Mouse (Mus musculus): ENCODE data around the gene Ikzf1. TPM values are rescaled to one million over a fixed set of nuclear protein-coding genes. Genes with fewer than 3 reads are reported as not detected.

Ikzf1 gene
- polyA plus RNA-seq, 1 experiment from 2014 or later, result 2.0 TPM

DNA sequence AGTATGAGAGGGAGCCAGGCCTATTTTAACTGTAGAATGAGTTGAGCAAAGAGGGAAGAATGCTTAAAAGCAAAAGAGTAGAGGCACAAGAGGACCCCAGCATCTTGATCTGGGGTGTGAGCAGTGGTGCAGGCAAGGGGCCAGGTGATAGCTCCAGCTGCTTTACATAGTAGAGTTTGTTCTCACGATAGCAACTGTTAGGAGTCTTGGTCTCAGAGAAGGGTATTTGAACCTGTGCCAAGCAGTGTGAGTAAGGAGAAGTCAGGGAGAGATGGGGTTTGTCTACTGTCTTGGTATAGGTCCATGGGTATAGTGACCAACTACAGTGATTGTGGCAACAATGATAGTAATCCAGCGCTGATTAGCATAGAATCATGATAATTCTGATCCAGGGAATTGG is 29.9 kb downstream of the Ikzf1 start:
- no peak overlapping the region for H3K27ac ChIP-seq
- H3K27me3 ChIP-seq (ENCODE audit: insufficient read depth, poor library complexity, severe bottlenecking), result no peaks in the 10 kb centered on the region
- no peaks in the 10 kb centered on the region for H3K9me3 ChIP-seq
- no peak overlapping the region for H3K4me3 ChIP-seq
- H3K4me1 ChIP-seq (replicated peaks), result no peaks in the 10 kb centered on the region
- no peak for DNase-seq (ENCODE audit: low spot score)
- no peaks in the 10 kb centered on the region for H3K36me3 ChIP-seq
- 89% methylated on average over 2 of the region's 2 CpGs for WGBS

DNA sequence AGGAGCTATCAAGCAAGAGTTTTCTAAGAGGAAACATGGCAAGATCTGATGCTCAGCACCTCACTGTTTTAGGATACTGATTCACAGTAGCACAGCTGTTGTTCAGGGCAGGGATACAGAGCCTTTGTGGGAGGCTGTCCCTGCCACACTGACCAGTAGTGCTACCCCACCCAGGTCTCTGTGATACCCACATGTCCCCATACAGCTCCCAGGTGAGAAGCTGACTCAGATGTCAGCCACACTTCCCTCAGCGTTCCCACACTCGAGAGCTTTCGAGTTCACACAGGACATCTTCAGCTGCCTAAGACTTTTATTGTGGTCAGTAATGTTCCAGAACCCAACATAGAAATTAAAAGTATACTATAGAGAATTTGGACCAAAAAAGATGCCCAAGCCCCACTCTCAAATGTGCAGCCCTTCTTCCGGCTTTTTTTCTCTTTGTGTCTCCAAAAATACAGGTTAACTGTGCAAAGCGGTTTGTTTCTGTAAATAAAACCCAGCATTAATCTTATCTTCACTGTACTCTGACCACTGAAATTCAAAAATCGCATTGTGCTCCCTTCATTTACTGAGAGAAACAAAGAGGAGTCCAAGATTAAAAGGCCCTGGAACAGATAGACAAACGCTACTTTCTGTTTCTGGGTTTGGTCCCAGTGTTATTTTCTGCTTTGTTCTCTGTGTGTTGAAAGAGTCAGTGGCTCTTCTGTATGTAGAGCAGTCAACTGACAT is 31.3 kb downstream of the Ikzf1 start:
- H3K4me3 ChIP-seq, result no peak overlapping the region
- no peaks in the 10 kb centered on the region for H3K27me3 ChIP-seq (ENCODE audit: insufficient read depth, poor library complexity, severe bottlenecking)
- H3K4me1 ChIP-seq (replicated peaks), result no peaks in the 10 kb centered on the region
- no peak overlapping the region for H3K27ac ChIP-seq
- WGBS, result 87% methylated on average over 7 of the region's 7 CpGs
- no peak for DNase-seq (ENCODE audit: low spot score)
- no peaks in the 10 kb centered on the region for H3K36me3 ChIP-seq
- no peaks in the 10 kb centered on the region for H3K9me3 ChIP-seq

DNA sequence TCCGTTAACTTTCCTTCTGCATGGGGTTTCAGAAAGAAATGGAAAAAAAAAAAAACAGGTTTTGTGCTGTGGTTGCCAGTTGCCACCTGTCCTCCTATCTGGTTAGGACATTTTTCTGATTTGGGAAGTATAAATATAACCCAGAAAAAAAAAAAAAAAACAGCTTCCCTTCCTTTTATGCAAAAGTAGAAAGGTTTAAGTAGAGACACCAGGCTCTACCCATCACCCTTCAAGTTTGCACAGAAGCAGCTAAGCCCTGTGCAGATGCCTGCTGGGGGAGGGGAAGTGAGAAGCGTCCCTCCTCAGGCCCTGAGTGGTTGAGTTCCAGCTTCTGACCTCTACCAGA is 31.9 kb downstream of the Ikzf1 start:
- no peaks in the 10 kb centered on the region for H3K36me3 ChIP-seq
- H3K4me1 ChIP-seq (replicated peaks), result no peaks in the 10 kb centered on the region
- no peak overlapping the region for H3K4me3 ChIP-seq
- H3K27ac ChIP-seq, result no peak overlapping the region
- H3K9me3 ChIP-seq, result no peaks in the 10 kb centered on the region
- no peaks in the 10 kb centered on the region for H3K27me3 ChIP-seq (ENCODE audit: insufficient read depth, poor library complexity, severe bottlenecking)
- 77% methylated on average over 2 of the region's 2 CpGs for WGBS
- no peak for DNase-seq (ENCODE audit: low spot score)

DNA sequence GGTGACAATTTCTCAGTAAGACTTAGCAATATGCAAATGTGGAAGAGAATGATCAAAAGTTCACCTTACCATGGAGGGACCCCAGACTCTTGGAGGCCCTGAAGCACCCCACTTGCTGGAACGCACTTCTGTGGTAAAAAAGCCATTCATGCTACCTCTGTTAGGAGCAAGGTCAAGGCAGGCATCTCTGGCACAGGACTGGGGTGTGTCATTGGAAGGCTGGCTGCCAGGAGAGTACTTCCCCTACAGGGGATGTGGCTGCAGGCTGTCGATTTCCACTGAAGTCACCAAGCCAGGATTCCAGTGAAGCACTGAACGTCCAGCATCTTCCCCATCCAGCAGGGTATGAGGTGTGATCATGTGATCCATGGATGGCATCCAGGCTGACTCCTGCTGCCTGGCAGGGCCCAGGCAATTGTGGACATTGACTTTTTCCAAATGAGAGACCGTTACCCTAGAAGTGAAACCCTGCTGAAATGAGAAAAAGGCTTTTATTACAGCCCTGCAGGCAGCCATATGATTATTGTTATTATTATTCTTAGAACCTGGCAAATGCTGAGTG is 32.9 kb downstream of the Ikzf1 start:
- H3K27me3 ChIP-seq (ENCODE audit: insufficient read depth, poor library complexity, severe bottlenecking), result no peaks in the 10 kb centered on the region
- DNase-seq (ENCODE audit: low spot score), result no peak
- no peaks in the 10 kb centered on the region for H3K9me3 ChIP-seq
- no peak overlapping the region for H3K27ac ChIP-seq
- H3K4me3 ChIP-seq, result no peak overlapping the region
- WGBS, result 81% methylated on average over 4 of the region's 4 CpGs
- no peaks in the 10 kb centered on the region for H3K36me3 ChIP-seq
- no peaks in the 10 kb centered on the region for H3K4me1 ChIP-seq (replicated peaks)

DNA sequence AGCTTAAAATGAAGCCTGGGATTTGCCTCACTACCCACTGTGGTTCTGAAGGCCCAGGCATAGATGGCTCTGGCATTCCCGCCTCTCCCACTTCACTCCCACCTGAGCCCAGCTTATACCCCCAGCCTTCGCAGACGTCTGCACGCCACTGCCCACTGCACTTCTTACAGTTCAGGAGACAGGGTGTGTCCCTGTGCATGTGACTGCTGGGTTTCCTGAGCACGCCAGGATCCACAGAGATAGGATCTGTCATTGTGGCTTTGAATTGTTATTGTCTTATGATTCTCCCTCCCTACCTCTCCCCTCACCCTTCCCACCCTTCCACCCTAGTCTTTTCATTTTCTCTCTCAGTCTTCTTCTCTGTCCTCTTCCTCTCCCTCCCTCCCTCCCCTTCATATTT is 34.9 kb downstream of the Ikzf1 start:
- H3K27ac ChIP-seq, result no peak overlapping the region
- H3K4me3 ChIP-seq, result no peak overlapping the region
- DNase-seq (ENCODE audit: low spot score), result no peak
- 86% methylated on average over 5 of the region's 5 CpGs for WGBS
- H3K36me3 ChIP-seq, result no peaks in the 10 kb centered on the region
- no peaks in the 10 kb centered on the region for H3K27me3 ChIP-seq (ENCODE audit: insufficient read depth, poor library complexity, severe bottlenecking)
- no peaks in the 10 kb centered on the region for H3K9me3 ChIP-seq
- H3K4me1 ChIP-seq (replicated peaks), result no peaks in the 10 kb centered on the region

DNA sequence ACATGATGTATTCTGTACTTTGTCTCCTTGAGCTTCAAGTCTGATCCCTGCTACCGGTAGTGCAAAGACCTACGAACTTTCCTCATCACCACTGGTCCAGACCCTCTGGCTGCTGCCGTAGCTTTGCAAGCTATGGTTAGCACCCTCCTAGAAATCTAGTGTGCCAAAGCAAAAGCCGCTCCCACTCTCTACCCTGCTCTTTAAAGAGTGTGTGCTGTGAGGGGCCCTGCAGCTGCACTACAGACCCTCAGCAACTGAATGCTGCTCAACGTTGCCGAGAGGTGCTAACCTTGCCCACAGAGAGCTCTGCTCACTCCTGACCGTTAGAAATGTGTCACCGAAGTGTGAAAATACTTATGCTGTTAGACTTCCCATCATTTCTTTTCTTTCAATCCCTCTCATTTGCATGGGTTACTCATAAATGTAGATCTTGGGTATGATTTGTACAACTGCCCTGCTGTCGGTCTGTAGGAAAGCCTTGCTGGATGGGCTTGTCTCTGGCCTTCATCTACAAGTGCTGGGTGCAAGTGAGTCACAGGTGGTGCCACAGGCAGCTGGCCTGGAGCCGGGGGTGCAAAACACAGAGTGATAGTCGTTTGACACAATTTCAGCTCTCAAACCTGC is 40.6 kb downstream of the Ikzf1 start:
- no peaks in the 10 kb centered on the region for H3K27me3 ChIP-seq (ENCODE audit: insufficient read depth, poor library complexity, severe bottlenecking)
- H3K4me1 ChIP-seq (replicated peaks), result no peaks in the 10 kb centered on the region
- no peak overlapping the region for H3K4me3 ChIP-seq
- no peaks in the 10 kb centered on the region for H3K9me3 ChIP-seq
- no peaks in the 10 kb centered on the region for H3K36me3 ChIP-seq
- DNase-seq (ENCODE audit: low spot score), result no peak
- 93% methylated on average over 11 of the region's 11 CpGs for WGBS
- H3K27ac ChIP-seq, result no peak overlapping the region

DNA sequence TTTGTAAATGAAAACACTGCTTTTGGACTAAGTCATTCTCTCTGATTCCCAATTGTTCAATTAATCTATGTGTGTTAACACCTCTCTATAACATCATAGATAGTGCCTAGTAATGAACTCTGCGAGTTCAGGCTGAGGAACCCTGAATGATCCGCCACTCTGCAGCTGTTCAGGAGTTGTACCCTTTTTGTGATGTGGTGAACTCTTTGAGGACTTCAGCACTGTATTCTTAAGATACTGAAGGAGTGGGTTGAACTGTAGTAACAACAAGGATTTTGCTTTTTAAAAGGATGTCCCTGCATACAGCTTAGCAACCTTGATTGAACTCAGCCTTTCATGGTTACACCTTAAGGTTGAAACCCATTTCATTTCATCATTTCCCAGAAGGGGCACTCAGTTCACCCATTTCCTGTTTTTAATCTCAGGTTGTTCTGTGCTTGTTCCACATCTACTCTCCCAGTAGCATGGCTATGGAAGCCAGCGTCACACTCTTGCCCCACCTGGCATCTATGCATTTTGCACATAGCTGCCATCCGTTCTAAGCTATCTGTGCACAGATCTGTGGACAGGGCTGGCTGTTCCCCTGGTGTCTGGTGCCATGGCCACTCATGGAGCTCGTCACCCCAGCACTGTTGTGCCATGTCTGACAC is 41.2 kb downstream of the Ikzf1 start:
- Histone ChIP-seq H3K4me3 (no peak overlapping the region), H3K9me3 (no peaks in the 10 kb centered on the region), H3K4me1 (replicated peaks) (no peaks in the 10 kb centered on the region), H3K27me3 (ENCODE audit: insufficient read depth, poor library complexity, severe bottlenecking) (no peaks in the 10 kb centered on the region), H3K27ac (no peak overlapping the region), H3K36me3 (no peaks in the 10 kb centered on the region)
- no peak for DNase-seq (ENCODE audit: low spot score)
- 89% methylated on average over 5 of the region's 5 CpGs for WGBS

DNA sequence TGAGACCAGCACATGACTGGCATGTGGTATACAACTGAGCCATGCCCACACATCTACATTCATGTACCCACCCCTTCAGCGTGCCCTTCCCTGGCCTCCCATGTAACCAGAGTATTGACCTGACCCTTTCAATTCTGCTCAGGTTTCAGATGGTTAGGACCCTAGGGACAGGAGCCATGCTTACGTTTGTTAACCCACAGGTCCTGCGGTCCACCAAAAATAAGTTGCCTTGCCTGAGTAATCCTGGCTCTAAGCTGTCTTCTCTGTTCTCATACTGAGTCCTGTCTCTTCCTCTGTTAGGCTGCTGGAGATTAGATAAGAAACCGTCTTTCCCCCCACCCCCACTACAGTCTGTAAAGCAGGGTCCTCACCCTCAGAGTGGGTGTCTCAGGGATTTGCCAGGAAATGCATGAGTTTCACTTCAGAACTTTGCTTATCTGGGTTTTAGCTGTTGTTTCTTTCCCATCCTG is 42.0 kb downstream of the Ikzf1 start:
- no peaks in the 10 kb centered on the region for H3K36me3 ChIP-seq
- H3K9me3 ChIP-seq, result no peaks in the 10 kb centered on the region
- no peak for DNase-seq (ENCODE audit: low spot score)
- no peaks in the 10 kb centered on the region for H3K27me3 ChIP-seq (ENCODE audit: insufficient read depth, poor library complexity, severe bottlenecking)
- H3K4me1 ChIP-seq (replicated peaks), result no peaks in the 10 kb centered on the region
- WGBS, result 77% methylated on average over 4 of the region's 4 CpGs
- no peak overlapping the region for H3K27ac ChIP-seq
- H3K4me3 ChIP-seq, result no peak overlapping the region

DNA sequence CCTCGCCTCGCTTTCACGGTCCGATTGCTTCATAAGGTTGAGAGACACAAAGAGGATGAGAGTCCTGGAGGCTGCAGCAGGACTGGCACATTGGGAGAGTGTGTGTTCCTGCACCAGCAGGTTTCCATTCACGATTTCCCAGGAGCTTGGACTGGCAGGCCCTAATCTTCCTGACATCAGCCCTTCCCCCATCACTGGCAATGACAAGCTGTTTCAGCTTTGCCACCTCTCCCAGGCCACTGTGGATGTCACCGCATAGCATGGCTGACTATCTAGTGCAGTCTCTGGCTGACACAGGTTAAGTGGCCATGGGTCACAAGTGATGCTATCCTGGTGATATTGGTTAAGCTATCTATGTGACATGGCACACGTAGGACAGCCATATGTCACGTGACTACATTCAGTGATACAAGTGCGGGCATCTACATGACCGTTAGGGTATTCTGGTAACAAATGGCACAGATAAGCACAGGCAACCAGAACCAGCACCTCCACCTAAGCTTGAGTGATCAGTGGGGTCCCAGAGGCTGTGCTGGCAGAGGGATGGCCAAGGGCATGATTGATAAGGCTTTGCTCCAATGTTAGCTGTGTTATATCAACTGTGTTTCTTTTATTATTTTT is 43.2 kb downstream of the Ikzf1 start:
- Histone ChIP-seq H3K4me3 (no peak overlapping the region), H3K27ac (no peak overlapping the region), H3K36me3 (no peaks in the 10 kb centered on the region), H3K9me3 (no peaks in the 10 kb centered on the region), H3K4me1 (replicated peaks) (no peaks in the 10 kb centered on the region), H3K27me3 (ENCODE audit: insufficient read depth, poor library complexity, severe bottlenecking) (no peaks in the 10 kb centered on the region)
- 91% methylated on average over 10 of the region's 10 CpGs for WGBS
- no peak for DNase-seq (ENCODE audit: low spot score)

DNA sequence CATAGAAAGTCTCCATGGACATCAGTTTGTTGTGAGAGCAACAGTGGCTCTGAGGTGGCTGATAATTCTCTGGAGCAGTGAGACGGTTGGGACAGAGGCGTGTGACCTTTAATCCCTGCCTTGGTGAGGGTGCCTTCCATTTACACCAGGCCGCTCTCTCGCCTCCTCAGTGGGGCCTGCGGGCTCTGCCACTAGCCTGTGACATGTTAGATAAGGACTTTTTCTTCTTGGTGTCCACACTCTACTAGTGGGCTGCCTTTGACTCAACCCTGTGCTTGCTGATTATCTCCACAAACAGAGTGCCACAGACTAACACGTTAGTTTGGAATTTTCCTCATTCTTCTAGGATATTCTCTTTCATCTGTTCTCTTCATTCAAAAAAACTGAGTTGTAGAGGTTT is 44.4 kb downstream of the Ikzf1 start:
- Histone ChIP-seq H3K9me3 (no peaks in the 10 kb centered on the region), H3K36me3 (no peaks in the 10 kb centered on the region), H3K27me3 (ENCODE audit: insufficient read depth, poor library complexity, severe bottlenecking) (no peaks in the 10 kb centered on the region), H3K27ac (no peak overlapping the region), H3K4me3 (no peak overlapping the region), H3K4me1 (replicated peaks) (no peaks in the 10 kb centered on the region)
- DNase-seq (ENCODE audit: low spot score), result no peak
- WGBS, result 85% methylated on average over 6 of the region's 6 CpGs

DNA sequence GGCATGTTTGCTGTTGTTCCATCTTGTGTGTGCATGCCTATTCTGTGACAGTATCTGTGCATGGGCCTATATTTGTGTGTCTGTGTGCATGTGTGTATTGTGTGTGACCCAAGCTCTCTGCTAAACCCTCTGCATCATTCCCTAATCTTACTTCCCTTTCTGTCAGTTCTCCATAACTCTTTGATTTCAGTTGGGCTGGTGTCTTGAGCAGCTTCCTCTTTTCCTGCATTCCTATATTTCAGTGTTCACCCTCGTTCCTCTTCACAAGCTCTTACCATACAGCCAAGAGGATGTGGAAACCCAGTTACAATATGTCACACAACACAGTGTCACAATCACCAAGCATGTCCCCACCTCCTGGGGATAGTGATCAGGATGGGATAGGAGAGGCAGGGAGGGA is 45.3 kb downstream of the Ikzf1 start:
- WGBS, result 87% methylated on average over 1 of the region's 1 CpGs

DNA sequence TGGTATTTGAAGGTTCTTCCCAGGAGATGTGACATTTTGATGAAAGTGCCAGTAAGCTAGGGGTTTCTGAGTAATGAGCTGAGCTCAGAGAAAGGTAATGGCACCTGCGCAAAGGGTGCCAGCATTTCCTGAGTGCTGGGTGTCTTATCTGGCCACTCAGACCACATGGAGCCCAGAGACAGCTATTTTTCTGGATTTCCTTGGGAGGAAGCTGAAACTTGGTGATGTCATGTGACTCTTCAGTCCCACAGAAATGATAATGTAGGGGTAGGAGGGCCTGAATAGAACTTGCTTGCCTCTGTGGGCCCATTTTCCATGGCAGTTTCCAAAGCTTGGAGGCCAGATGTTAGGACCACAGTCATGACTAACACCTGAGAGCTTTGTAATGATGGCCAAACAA is 46.9 kb downstream of the Ikzf1 start:
- DNase-seq (ENCODE audit: low spot score), result no peak
- WGBS, result 92% methylated on average over 1 of the region's 1 CpGs
- Histone ChIP-seq H3K36me3 (no peaks in the 10 kb centered on the region), H3K27ac (no peak overlapping the region), H3K9me3 (no peaks in the 10 kb centered on the region), H3K27me3 (ENCODE audit: insufficient read depth, poor library complexity, severe bottlenecking) (no peaks in the 10 kb centered on the region), H3K4me1 (replicated peaks) (no peaks in the 10 kb centered on the region), H3K4me3 (no peak overlapping the region)

More for the DNA sequence above, 45.3 kb downstream of the Ikzf1 start:
- Histone ChIP-seq H3K4me3 (no peak overlapping the region), H3K27me3 (ENCODE audit: insufficient read depth, poor library complexity, severe bottlenecking) (no peaks in the 10 kb centered on the region), H3K36me3 (no peaks in the 10 kb centered on the region), H3K4me1 (replicated peaks) (no peaks in the 10 kb centered on the region), H3K9me3 (no peaks in the 10 kb centered on the region), H3K27ac (no peak overlapping the region)
- no peak for DNase-seq (ENCODE audit: low spot score)
